Mouse (Mus musculus) heart, postnatal 0 days (tissue): ENCODE results near the gene Larp4b. TPM values are rescaled to one million over a fixed set of nuclear protein-coding genes. Genes with fewer than 3 reads are reported as not detected.
A peak's percentile ranks its signal among the peaks of the same experiment; 100 is the strongest.

Source experiments
- ATAC-seq: fragments of 200-750 bp; cut with Nextera tagmentation; 2 replicates; pipeline ENCODE4 v1.8.0; 2017; ENCODE audit warnings: low read depth, moderate number of reproducible peaks, moderate library complexity; ENCODE audit not compliant: insufficient read depth
- DNase-seq: peaks from one replicate; pipeline ENCODE4 v3.0.0-alpha.2; 2016; ENCODE audit warnings: low spot score
- H3K27ac ChIP-seq: fragments of 300-500 bp; sonication (generic); 2 replicates; pipeline ENCODE4 v1.5.1; 2014; ENCODE audit warnings: low read depth, mild to moderate bottlenecking
- H3K27me3 ChIP-seq: fragments of 300-500 bp; sonication (generic); 2 replicates; pipeline ENCODE4 v1.6.1; 2014; ENCODE audit warnings: low read length, mixed read lengths; ENCODE audit not compliant: control insufficient read depth, insufficient read depth
- H3K36me3 ChIP-seq: fragments of 300-500 bp; sonication (generic); replicated peaks from 2 replicates; pipeline ENCODE4 v1.6.1; 2014; ENCODE audit warnings: low read length, mixed read lengths; ENCODE audit not compliant: control insufficient read depth, insufficient read depth
- H3K4me1 ChIP-seq: fragments of 300-500 bp; sonication (generic); 2 replicates; pipeline ENCODE4 v1.6.1; 2014; ENCODE audit warnings: antibody characterized with exemption; ENCODE audit not compliant: control insufficient read depth, insufficient read depth
- H3K4me2 ChIP-seq: fragments of 300-500 bp; sonication (generic); 2 replicates; pipeline ENCODE4 v1.6.1; 2014; ENCODE audit warnings: low read depth, mild to moderate bottlenecking, low read length, moderate library complexity
- H3K4me3 ChIP-seq: fragments of 300-500 bp; sonication (generic); 2 replicates; pipeline ENCODE4 v1.5.1; 2014; ENCODE audit warnings: low read depth, low read length
- H3K9ac ChIP-seq: fragments of 300-500 bp; sonication (generic); replicated peaks from 2 replicates; pipeline ENCODE4 v1.6.1; 2014; ENCODE audit warnings: low read depth, low read length, mixed read lengths
- H3K9me3 ChIP-seq: fragments of 300-500 bp; sonication (generic); replicated peaks from 2 replicates; pipeline ENCODE4 v1.6.1; 2016; ENCODE audit warnings: low read length; ENCODE audit not compliant: control insufficient read depth
- CTCF ChIP-seq: IDR thresholded peaks from 2 replicates; pipeline ENCODE4 v1.5.1; 2016; ENCODE audit warnings: antibody characterized with exemption, control low read depth, low read depth
- EP300 ChIP-seq: IDR thresholded peaks from 2 replicates; pipeline ENCODE4 v1.6.1; 2016; ENCODE audit warnings: antibody characterized with exemption, low read depth
- WGBS: fragments of 180-500 bp; shearing (Covaris S2); extraction: QIAGEN DNeasy Blood & Tissue Kit; methylation state at CpG from one replicate; pipeline ENCODE4 v1.1.7; 2014; 5-methylcytosine and 5-hydroxymethylcytosine counted together
- polyA plus RNA-seq: library from polyadenylated mRNA; unstranded; fragments of >200 nt; fragmentation: Nextera tagmentation; extraction: Ambion mirVana; gene quantifications from 2 replicates; pipeline ENCODE4 v1.2.1, GENCODE M21; 2015
- total RNA-seq: library from RNA; depleted of rRNA; stranded (reverse); fragments of >200 nt; gene quantifications from 2 replicates; pipeline ENCODE4 v1.2.3, GENCODE M21; 2014; ENCODE audit warnings: low replicate concordance; rRNA removed

The Larp4b gene
- total and polyA plus RNA-seq, 2 experiments from 2014 or later, result 19.1 to 95.2 TPM

- ATAC-seq (no peak), DNase-seq (no peak)
- no peaks in the 10 kb centered on the region for H3K9me3 ChIP-seq
- H3K4me2 ChIP-seq, result peak overlapping the region; percentile 36; the same call in 1 of the 2 replicates
- H3K27ac ChIP-seq, result no peak overlapping the region
- no peaks in the 10 kb centered on the region for H3K4me1 ChIP-seq
- H3K4me3 ChIP-seq, result no peak overlapping the region
- 71% methylated on average over 9 of the region's 9 CpGs for WGBS
- TF ChIP-seq EP300 (no peak), CTCF (no peak)
- H3K36me3 ChIP-seq, result no peaks in the 10 kb centered on the region
- no peaks in the 10 kb centered on the region for H3K27me3 ChIP-seq
- no peak overlapping the region for H3K9ac ChIP-seq
These were observed 129.2 kb downstream of the Larp4b start for GRCm38 (mm10) chr13:9222761-9223405.

Other genes with a start within 250 kb of the Larp4b start
- gene Wdr37, start 222.0 kb upstream of the Larp4b start, total RNA-seq, result 16.3 and 24.2 TPM in 2 replicates
- gene Wdr37, start 222.0 kb upstream of the Larp4b start, polyA plus RNA-seq, result 14.7 and 15.7 TPM in 2 replicates
- 21.0 and 31.7 TPM in 2 replicates for gene Idi1, start 208.4 kb upstream of the Larp4b start, total RNA-seq
- gene Idi1, start 208.4 kb upstream of the Larp4b start, polyA plus RNA-seq, result 27.8 and 29.0 TPM in 2 replicates
- gene Gm9745, start 145.7 kb upstream of the Larp4b start, total RNA-seq, result not detected in 2 replicates
- not detected in 2 replicates for gene Gm9745, start 145.7 kb upstream of the Larp4b start, polyA plus RNA-seq
- gene Idi2, start 141.0 kb upstream of the Larp4b start, total RNA-seq, result not detected in 2 replicates
- not detected in 2 replicates for gene Idi2, start 141.0 kb upstream of the Larp4b start, polyA plus RNA-seq
- 4.2 and 13.8 TPM in 2 replicates for gene Gtpbp4, start 97.8 kb upstream of the Larp4b start, total RNA-seq
- gene Gtpbp4, start 97.8 kb upstream of the Larp4b start, polyA plus RNA-seq, result 37.5 and 42.5 TPM in 2 replicates
- gene Dip2c, start 182.6 kb downstream of the Larp4b start, total RNA-seq, result 55.8 and 63.6 TPM in 2 replicates
- 6.1 and 7.1 TPM in 2 replicates for gene Dip2c, start 182.6 kb downstream of the Larp4b start, polyA plus RNA-seq